Mouse (Mus musculus): Measurements from ENCODE around the gene Olfr644. TPM values are rescaled to one million over a fixed set of nuclear protein-coding genes. Genes with fewer than 3 reads are reported as not detected.
A peak's percentile ranks its signal among the peaks of the same experiment; 100 is the strongest.

The Olfr644 gene
- not detected in 2 replicates for polyA plus RNA-seq (2016; fragmentation: Nextera tagmentation; extraction: Ambion mirVana)

DNA sequence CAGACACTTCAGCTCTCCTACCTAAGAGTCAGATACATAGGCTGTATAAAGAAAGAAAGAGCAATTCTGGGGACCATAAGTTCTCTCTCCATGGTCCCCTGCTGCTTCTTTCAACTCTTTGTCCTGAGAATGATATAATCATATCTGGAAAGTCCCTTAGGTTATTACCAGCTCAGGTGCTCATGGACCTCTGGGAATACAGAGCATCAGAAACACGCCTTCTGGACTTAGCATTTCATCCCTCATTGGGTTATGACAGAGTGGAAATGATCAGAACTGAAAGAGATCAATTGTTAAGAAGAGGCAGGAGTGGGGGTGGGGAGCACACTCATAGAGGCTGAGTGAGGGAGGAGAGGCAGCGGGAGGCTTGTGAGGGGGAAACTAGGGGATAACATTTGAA, at the start of gene Olfr644:
Olfr644 (minus strand) TSS at position 101 of the 400 bp plus-strand sequence.
- H3K4me3 ChIP-seq: no peak within 1 kb of the TSS
- no peaks in the 10 kb centered on the region for H3K4me1 ChIP-seq
- 75% methylated on average over 2 of the region's 2 CpGs for WGBS
- H3K9ac ChIP-seq: no peak within 1 kb of the TSS
- H3K36me3 ChIP-seq: no peaks in the 10 kb centered on the region
- H3K4me2 ChIP-seq (replicated peaks): no peak within 1 kb of the TSS
- H3K27ac ChIP-seq: no peak within 1 kb of the TSS
- ATAC-seq (ENCODE audit: low FRiP score, low read depth): no peak
- peaks cover 4% of the 10 kb centered on the region; the same call in 1 of the 2 replicates for H3K9me3 ChIP-seq
- no peaks in the 10 kb centered on the region for H3K27me3 ChIP-seq (replicated peaks)

DNA sequence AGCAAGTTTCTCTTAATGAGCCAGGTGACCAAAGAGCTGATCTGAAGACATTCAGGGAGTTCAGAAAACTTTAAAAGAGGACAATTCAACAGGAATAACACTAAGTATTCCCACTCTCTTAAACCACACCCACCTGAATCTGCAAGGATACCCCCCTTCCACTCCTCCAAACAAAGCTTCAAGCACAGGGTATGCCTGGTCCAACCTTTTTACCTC, 33.0 kb upstream of the Olfr644 start, which contains the start of gene Olfr646:
Olfr646 (plus strand) TSS at position 117 of the 216 bp plus-strand sequence.
- ATAC-seq (ENCODE audit: low FRiP score, low read depth): peak; percentile 41
- Histone ChIP-seq H3K4me3 (no peak within 1 kb of the TSS), H3K27me3 (replicated peaks) (no peaks in the 10 kb centered on the region), H3K4me2 (replicated peaks) (no peak within 1 kb of the TSS), H3K4me1 (peaks cover 8% of the 10 kb centered on the region; the same call in 1 of the 2 replicates), H3K27ac (no peak within 1 kb of the TSS), H3K9me3 (no peaks in the 10 kb centered on the region), H3K9ac (no peak within 1 kb of the TSS), H3K36me3 (no peaks in the 10 kb centered on the region)

DNA sequence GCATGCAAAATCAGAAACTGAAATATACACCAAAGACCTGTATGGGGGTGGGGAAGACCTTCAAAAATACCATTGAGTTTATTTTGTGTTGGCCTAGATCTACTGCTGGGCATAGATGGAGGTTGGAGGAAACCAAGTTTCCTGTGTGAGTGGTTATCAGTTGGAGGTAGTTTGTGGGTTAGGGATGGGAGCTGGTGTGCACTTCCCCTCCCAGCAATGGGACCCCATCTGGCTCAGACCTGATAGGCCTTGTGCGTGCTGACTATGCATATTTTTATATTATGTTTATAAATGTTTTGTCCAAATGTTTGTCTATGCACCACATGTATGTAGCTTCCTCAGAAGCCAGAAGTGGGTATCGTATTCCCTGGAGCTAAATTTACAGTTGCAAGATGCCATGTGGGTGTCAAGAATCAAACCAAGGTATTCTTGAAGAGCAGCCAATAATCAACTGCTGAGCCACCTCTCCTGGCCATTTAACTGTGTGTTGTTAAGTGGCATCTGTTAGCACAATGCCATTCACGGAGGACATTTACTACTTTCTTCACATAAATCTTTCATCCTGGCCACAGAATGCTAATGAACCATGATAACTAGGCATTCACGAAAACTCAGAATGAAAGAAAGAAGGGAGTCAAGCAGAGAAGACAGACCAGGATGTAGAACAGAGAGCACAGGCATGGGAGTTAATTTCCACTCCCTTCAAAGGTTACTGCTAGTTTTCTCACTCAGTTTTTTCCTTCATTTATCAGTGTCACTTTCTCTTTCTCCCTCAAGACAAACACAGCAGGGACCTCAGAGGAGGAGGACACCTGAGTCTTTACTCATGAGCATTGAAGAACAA, 32.5 kb upstream of the Olfr644 start:
- Histone ChIP-seq H3K4me1 (peaks cover 8% of the 10 kb centered on the region; the same call in 1 of the 2 replicates), H3K4me2 (replicated peaks) (no peak overlapping the region), H3K9ac (no peak overlapping the region), H3K9me3 (no peaks in the 10 kb centered on the region), H3K27me3 (replicated peaks) (no peaks in the 10 kb centered on the region), H3K4me3 (no peak overlapping the region), H3K36me3 (no peaks in the 10 kb centered on the region), H3K27ac (no peak overlapping the region)
- WGBS: 19% methylated on average over 4 of the region's 4 CpGs
- peak; percentile 85 for ATAC-seq (ENCODE audit: low FRiP score, low read depth)

DNA sequence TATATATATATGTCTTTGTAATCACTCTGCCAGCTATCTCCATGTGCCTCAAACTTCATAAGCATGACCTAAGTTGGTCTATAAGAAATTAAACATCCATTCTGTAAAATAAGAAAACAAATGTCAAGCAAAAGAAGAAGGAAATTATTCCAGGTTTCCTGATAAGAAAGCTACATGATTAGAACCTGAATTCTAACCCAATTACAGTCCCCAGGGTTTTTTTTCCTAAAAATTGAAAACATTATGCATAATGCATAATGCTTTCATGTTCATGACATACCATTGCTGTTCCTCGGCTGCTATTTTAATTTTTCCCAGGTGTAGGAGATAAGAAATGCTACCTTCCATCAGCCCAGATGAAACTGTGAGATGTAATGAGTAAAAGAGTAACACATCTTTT, 13.7 kb upstream of the Olfr644 start, which contains the start of gene Olfr645:
Olfr645 (minus strand) TSS at position 101 of the 400 bp plus-strand sequence.
- ATAC-seq (ENCODE audit: low FRiP score, low read depth): no peak
- no peak within 1 kb of the TSS for H3K4me2 ChIP-seq (replicated peaks)
- no peak within 1 kb of the TSS for H3K4me3 ChIP-seq
- no peaks in the 10 kb centered on the region for H3K36me3 ChIP-seq
- no peaks in the 10 kb centered on the region for H3K27me3 ChIP-seq (replicated peaks)
- no peak within 1 kb of the TSS for H3K27ac ChIP-seq
- H3K9ac ChIP-seq: no peak within 1 kb of the TSS
- 87% methylated on average over 1 of the region's 1 CpGs for WGBS
- H3K9me3 ChIP-seq: no peaks in the 10 kb centered on the region
- H3K4me1 ChIP-seq: no peaks in the 10 kb centered on the region

DNA sequence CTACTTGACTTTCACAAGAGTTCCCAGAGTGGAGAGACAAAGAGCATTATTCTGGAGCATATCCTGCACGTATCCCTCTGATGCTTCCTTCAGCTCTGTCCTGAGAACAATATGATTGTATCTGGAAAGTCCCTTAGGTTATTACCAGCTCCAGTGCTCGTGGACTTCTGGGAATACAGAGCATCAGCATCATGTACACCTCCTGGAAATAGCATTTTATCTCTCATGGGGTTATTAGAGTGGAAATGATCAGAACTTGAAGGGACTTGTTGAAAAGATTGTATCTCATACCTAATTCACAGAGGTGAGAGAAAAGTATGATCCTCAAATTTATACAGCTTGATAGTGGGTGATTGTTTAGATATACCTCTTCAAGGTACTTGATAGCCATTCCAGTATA, 10.3 kb downstream of the Olfr644 start, which contains the start of gene 4930516K23Rik:
4930516K23Rik (minus strand) TSS at position 101 of the 400 bp plus-strand sequence.
- Histone ChIP-seq H3K27me3 (replicated peaks) (no peaks in the 10 kb centered on the region), H3K36me3 (no peaks in the 10 kb centered on the region), H3K9ac (no peak within 1 kb of the TSS), H3K27ac (no peak within 1 kb of the TSS), H3K4me3 (no peak within 1 kb of the TSS), H3K4me2 (replicated peaks) (no peak within 1 kb of the TSS), H3K9me3 (no peaks in the 10 kb centered on the region), H3K4me1 (no peaks in the 10 kb centered on the region)
- no peak for ATAC-seq (ENCODE audit: low FRiP score, low read depth)
- WGBS: 58% methylated on average over 2 of the region's 2 CpGs

DNA sequence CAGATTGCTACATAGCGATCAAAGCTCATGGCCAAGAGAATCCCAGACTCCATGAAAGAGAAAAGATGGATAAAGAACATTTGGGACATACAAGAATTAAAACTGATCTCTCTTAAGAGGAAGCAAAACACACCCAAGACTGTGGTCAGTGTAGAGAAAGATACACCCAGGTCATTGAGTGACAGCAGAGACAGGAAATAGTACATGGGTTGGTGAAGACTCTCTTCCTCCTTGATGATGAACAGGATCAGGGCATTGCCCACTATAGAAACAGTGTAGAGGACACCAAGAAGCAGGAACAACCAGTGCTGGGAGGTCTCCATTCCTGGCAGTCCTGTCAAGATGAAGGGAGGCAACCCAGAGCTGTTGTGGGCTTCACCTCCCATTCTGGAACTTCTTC, 12.5 kb downstream of the Olfr644 start:
- WGBS: 89% methylated on average over 1 of the region's 1 CpGs
- no peak for ATAC-seq (ENCODE audit: low FRiP score, low read depth)
- Histone ChIP-seq H3K27ac (no peak overlapping the region), H3K4me1 (no peaks in the 10 kb centered on the region), H3K27me3 (replicated peaks) (no peaks in the 10 kb centered on the region), H3K9me3 (no peaks in the 10 kb centered on the region), H3K4me2 (replicated peaks) (no peak overlapping the region), H3K36me3 (no peaks in the 10 kb centered on the region), H3K4me3 (no peak overlapping the region), H3K9ac (no peak overlapping the region)

DNA sequence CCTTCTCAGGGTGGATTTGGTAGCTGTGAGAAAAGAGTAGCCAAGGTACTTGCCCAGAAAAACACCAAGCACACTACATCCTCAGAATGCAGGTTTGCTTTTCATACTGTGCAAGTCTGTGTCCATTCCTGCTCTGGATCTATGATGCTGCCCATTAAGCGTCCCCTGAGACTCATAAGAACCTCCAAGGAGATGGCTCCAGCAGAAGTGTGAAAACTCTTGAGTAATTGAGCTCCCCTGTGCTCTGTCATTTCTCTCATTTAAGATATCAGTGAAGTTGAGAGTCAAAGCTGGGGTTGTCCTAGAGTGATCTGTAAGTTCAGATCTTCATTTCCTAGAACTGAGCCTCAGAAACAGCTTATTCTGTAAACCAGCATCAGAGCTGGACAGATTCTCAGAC, 19.1 kb downstream of the Olfr644 start, which contains the start of gene Olfr642:
Olfr642 (minus strand) TSS at position 101 of the 400 bp plus-strand sequence.
- no peaks in the 10 kb centered on the region for H3K9me3 ChIP-seq
- H3K9ac ChIP-seq: no peak within 1 kb of the TSS
- H3K4me2 ChIP-seq (replicated peaks): no peak within 1 kb of the TSS
- no peak within 1 kb of the TSS for H3K27ac ChIP-seq
- 87% methylated on average over 1 of the region's 1 CpGs for WGBS
- no peaks in the 10 kb centered on the region for H3K4me1 ChIP-seq
- ATAC-seq (ENCODE audit: low FRiP score, low read depth): no peak
- H3K4me3 ChIP-seq: no peak within 1 kb of the TSS
- no peaks in the 10 kb centered on the region for H3K27me3 ChIP-seq (replicated peaks)
- no peaks in the 10 kb centered on the region for H3K36me3 ChIP-seq

DNA sequence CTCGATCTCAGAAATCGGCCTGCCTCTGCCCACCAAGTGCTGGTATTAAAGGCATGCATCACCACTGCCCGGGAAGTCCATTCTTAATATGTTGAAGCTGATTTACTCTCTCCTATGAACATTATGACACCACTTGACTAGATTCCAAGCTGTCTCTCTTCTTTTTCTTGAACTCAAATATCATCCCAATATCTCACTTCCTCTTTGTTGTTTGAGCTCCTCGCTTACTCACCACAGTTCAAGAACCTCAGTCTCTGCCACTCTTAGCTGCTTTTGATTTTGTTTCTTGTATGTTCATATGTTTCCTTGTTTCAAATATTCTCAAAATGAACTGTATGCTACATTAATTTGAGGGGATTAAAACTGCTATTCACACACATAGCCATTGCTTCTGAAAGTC, 20.9 kb downstream of the Olfr644 start:
- WGBS: 94% methylated on average over 4 of the region's 4 CpGs
- H3K9me3 ChIP-seq: no peaks in the 10 kb centered on the region
- no peaks in the 10 kb centered on the region for H3K27me3 ChIP-seq (replicated peaks)
- no peak overlapping the region for H3K27ac ChIP-seq
- H3K4me3 ChIP-seq: no peak overlapping the region
- ATAC-seq (ENCODE audit: low FRiP score, low read depth): no peak
- H3K4me2 ChIP-seq (replicated peaks): no peak overlapping the region
- H3K9ac ChIP-seq: no peak overlapping the region
- no peaks in the 10 kb centered on the region for H3K4me1 ChIP-seq
- no peaks in the 10 kb centered on the region for H3K36me3 ChIP-seq

DNA sequence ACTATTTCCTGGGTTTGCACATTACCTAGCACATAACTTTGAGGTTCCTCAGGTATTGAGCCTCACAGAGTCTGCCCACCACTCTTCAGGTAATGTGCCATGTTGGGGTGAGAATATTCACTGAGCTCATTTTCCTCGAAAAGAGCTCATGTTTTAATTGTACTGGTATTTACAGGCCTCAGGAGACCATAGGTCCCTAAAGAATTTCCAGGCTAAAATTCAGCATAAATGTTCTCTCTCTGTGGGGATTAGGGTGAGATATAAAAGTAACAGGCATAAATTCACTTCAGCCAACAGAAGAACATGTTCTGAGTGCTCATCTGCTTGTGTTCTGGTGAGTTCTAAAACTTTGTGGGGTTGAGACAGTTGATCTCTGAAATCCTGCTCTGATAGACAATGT, 36.5 kb downstream of the Olfr644 start, which contains the start of gene Olfr641:
Olfr641 (plus strand) TSS at position 301 of the 400 bp plus-strand sequence.
- H3K9ac ChIP-seq: no peak within 1 kb of the TSS
- WGBS: 80% methylated on average over 1 of the region's 1 CpGs
- H3K4me1 ChIP-seq: no peaks in the 10 kb centered on the region
- H3K36me3 ChIP-seq: no peaks in the 10 kb centered on the region
- H3K27ac ChIP-seq: no peak within 1 kb of the TSS
- no peak within 1 kb of the TSS for H3K4me2 ChIP-seq (replicated peaks)
- no peak within 1 kb of the TSS for H3K4me3 ChIP-seq
- no peaks in the 10 kb centered on the region for H3K9me3 ChIP-seq
- no peaks in the 10 kb centered on the region for H3K27me3 ChIP-seq (replicated peaks)
- ATAC-seq (ENCODE audit: low FRiP score, low read depth): no peak

DNA sequence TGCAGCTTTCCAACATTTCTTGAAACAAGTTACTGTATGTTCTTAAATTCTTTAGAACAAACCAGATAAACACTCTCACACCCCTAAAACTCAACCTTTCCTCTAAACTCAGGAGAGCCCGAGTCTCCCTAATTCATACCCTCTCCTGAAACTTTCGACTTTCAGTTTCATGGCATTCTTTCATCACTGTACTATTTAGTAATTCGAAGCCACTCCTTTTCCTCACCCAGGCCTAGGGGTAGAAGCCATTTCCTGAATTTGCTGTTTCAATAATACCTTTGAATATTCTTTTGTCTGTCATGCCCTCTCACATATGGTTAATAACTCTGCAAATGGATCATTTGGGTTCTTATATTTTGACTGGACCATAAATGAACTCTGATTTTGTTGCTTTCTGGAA, 44.7 kb downstream of the Olfr644 start:
- H3K4me3 ChIP-seq: no peak overlapping the region
- H3K4me1 ChIP-seq: no peaks in the 10 kb centered on the region
- no peak overlapping the region for H3K27ac ChIP-seq
- H3K4me2 ChIP-seq (replicated peaks): no peak overlapping the region
- H3K27me3 ChIP-seq (replicated peaks): no peaks in the 10 kb centered on the region
- no peak overlapping the region for H3K9ac ChIP-seq
- ATAC-seq (ENCODE audit: low FRiP score, low read depth): no peak
- 86% methylated on average over 3 of the region's 3 CpGs for WGBS
- H3K9me3 ChIP-seq: no peaks in the 10 kb centered on the region
- no peaks in the 10 kb centered on the region for H3K36me3 ChIP-seq

DNA sequence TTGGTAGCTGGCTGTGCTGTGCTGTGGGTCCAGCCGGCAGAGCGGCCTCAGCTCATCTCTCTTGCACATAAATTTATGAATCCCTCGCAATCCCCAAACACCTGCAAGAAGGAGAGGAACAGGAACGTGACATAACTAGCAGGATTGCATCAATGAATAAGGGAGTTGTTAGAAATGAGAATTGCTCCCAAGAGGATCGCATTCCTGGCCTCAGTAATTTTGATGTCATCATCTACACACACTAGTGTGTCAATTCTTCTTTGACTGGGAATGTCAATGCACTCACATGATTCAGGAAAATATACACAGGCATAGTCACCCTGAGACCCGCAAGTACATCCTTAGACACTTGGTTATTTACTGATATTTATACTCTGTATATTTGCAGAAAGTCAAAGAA, 46.2 kb downstream of the Olfr644 start, which contains the start of gene Olfr640:
Olfr640 (minus strand) TSS at position 101 of the 400 bp plus-strand sequence.
- Histone ChIP-seq H3K4me3 (no peak within 1 kb of the TSS), H3K9ac (no peak within 1 kb of the TSS), H3K9me3 (no peaks in the 10 kb centered on the region), H3K4me2 (replicated peaks) (no peak within 1 kb of the TSS), H3K27ac (no peak within 1 kb of the TSS), H3K36me3 (no peaks in the 10 kb centered on the region), H3K27me3 (replicated peaks) (no peaks in the 10 kb centered on the region), H3K4me1 (no peaks in the 10 kb centered on the region)
- 83% methylated on average over 6 of the region's 6 CpGs for WGBS
- ATAC-seq (ENCODE audit: low FRiP score, low read depth): no peak

DNA sequence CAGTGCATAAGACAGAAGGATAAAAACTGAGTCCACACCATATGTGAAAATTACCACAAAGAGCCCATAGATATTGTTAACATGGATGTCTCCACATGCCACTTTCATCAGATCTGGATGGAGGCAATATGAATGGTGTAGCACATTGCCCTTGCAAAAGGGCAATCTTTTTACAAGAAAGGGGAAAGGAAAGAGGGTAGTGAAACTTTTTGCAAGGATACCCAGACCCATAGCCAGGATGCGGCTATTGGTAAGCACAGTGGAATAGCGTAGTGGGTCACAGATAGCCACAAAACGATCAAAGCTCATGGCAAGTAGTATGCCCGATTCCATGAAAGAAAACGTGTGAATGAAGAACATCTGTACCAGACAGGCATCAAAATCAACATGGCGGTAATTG, 50.0 kb downstream of the Olfr644 start:
- H3K9ac ChIP-seq: no peak overlapping the region
- H3K4me3 ChIP-seq: no peak overlapping the region
- no peak overlapping the region for H3K27ac ChIP-seq
- no peaks in the 10 kb centered on the region for H3K4me1 ChIP-seq
- H3K9me3 ChIP-seq: no peaks in the 10 kb centered on the region
- H3K4me2 ChIP-seq (replicated peaks): no peak overlapping the region
- 90% methylated on average over 6 of the region's 6 CpGs for WGBS
- H3K36me3 ChIP-seq: no peaks in the 10 kb centered on the region
- ATAC-seq (ENCODE audit: low FRiP score, low read depth): no peak
- H3K27me3 ChIP-seq (replicated peaks): no peaks in the 10 kb centered on the region

DNA sequence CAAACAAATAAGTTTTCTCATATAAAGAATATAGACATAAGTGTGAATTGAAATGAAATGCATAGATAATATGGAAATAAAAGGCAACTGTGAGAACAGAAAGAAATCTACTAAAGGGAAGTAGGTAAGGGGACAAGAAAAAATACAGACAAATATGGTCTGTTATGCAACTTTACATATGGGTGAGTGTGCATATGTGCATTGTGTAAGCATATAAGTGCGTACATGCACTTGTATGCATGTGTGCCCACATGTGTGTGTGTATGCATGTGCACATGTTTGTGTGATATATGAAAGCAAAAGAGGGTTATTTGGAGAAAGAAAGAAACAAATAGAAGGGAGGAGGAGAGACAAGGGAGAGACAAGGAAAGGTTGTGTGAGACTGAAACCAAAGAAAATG, 52.7 kb downstream of the Olfr644 start:
- WGBS: 89% methylated on average over 1 of the region's 1 CpGs
- no peak overlapping the region for H3K9ac ChIP-seq
- no peaks in the 10 kb centered on the region for H3K36me3 ChIP-seq
- no peak overlapping the region for H3K4me3 ChIP-seq
- no peak for ATAC-seq (ENCODE audit: low FRiP score, low read depth)
- H3K4me1 ChIP-seq: no peaks in the 10 kb centered on the region
- no peak overlapping the region for H3K27ac ChIP-seq
- H3K27me3 ChIP-seq (replicated peaks): no peaks in the 10 kb centered on the region
- no peak overlapping the region for H3K4me2 ChIP-seq (replicated peaks)
- H3K9me3 ChIP-seq: no peaks in the 10 kb centered on the region
